Mouse (Mus musculus) mouse embryonic stem cell (cell line): ENCODE results near the gene Tubb4a.

ENCODE experiments used
- in situ Hi-C, 2 experiments: fragments of 300-500 bp; cut with MboI; formaldehyde crosslinking; loops; 1 replicate in 1 of 2; 3 replicates in 1 of 2; pipeline ENCODE4 v1.14.3; 2019 to 2020; ENCODE audit warnings: low sequenced_read_pairs in 2 of 2, low pct_unique_long_range_greater_than_20kb in 1 of 2, mixed read lengths in 1 of 2; ENCODE audit not compliant: unreplicated experiment in 1 of 2

Tubb4a gene

GRCm38 (mm10) chr17:57105181-57106034 lies 17.8 kb upstream of the Tubb4a start, which contains the start of gene Tnfsf9:
Gene Tnfsf9 (plus strand): TSS chr17:57105325.
- in situ Hi-C loops: no loop called here

- in situ Hi-C loops: no loop called here
Observed at GRCm38 (mm10) chr17:57104496-57104895, 16.9 kb upstream of the Tubb4a start.

- in situ Hi-C loops: no loop called here
Observed at GRCm38 (mm10) chr17:57102276-57102675, 14.7 kb upstream of the Tubb4a start.

- in situ Hi-C loops: loop anchor here (10.0 kb wide), 2 partner anchors 65 to 235 kb away; no protein-coding TSS in a partner anchor
Observed at GRCm38 (mm10) chr17:57099629-57100325, 12.2 kb upstream of the Tubb4a start.

GRCm38 (mm10) chr17:57098321-57098720 lies 10.7 kb upstream of the Tubb4a start:
- in situ Hi-C loops: loop anchor here (10.0 kb wide), 2 partner anchors 66 to 236 kb away; no protein-coding TSS in a partner anchor

GRCm38 (mm10) chr17:57096623-57096920 lies 9.0 kb upstream of the Tubb4a start:
- in situ Hi-C loops: loop anchor here (10.0 kb wide), 2 partner anchors 68 to 238 kb away; no protein-coding TSS in a partner anchor

GRCm38 (mm10) chr17:57095855-57096622 lies 8.5 kb upstream of the Tubb4a start:
- in situ Hi-C loops: loop anchor here (10.0 kb wide), 2 partner anchors 69 to 239 kb away; no protein-coding TSS in a partner anchor

- in situ Hi-C loops: loop anchor here (10.0 kb wide), 2 partner anchors 71 to 241 kb away; no protein-coding TSS in a partner anchor
Observed at GRCm38 (mm10) chr17:57094222-57094621, 6.6 kb upstream of the Tubb4a start.

GRCm38 (mm10) chr17:57085970-57086757 lies 1.4 kb downstream of the Tubb4a start:
- in situ Hi-C loops: no loop called here

GRCm38 (mm10) chr17:57082481-57082880 lies 5.1 kb downstream of the Tubb4a start:
- in situ Hi-C loops: no loop called here

GRCm38 (mm10) chr17:57081234-57081842 lies 6.2 kb downstream of the Tubb4a start:
- in situ Hi-C loops: no loop called here

GRCm38 (mm10) chr17:57079919-57080318 lies 7.7 kb downstream of the Tubb4a start:
- in situ Hi-C loops: no loop called here

- in situ Hi-C loops: no loop called here
Observed at GRCm38 (mm10) chr17:57078336-57078735, 9.2 kb downstream of the Tubb4a start, which contains the start of gene Dennd1c. Gene Dennd1c (minus strand): TSS chr17:57078514.

GRCm38 (mm10) chr17:57076916-57077315 lies 10.7 kb downstream of the Tubb4a start:
- in situ Hi-C loops: no loop called here

- in situ Hi-C loops: no loop called here
Observed at GRCm38 (mm10) chr17:57070699-57071098, 16.9 kb downstream of the Tubb4a start.

- in situ Hi-C loops: no loop called here
Observed at GRCm38 (mm10) chr17:57070272-57070671, 17.3 kb downstream of the Tubb4a start.

GRCm38 (mm10) chr17:57066908-57067307 lies 20.7 kb downstream of the Tubb4a start:
- in situ Hi-C loops: no loop called here

- in situ Hi-C loops: no loop called here
Observed at GRCm38 (mm10) chr17:57063031-57063430, 24.6 kb downstream of the Tubb4a start.
